In genomic region chr15:89179630-89179964, GRCm38 (mm10) we compare ENCODE assay signal across 8 mouse cellular contexts. TPM values are rescaled to one million over a fixed set of nuclear protein-coding genes. Genes with fewer than 3 reads are reported as not detected.
DNase-seq lines count a peak whose midpoint lies in the region; ATAC-seq and TF ChIP-seq lines count a peak whose summit lies in the region.

No protein-coding gene starts in this region.

- peaks cover 92% of the 10 kb centered on the region for H3K4me1 ChIP-seq in forebrain, embryonic 13.5 days
- H3K4me1 ChIP-seq in liver, embryonic 13.5 days (replicated peaks): peaks cover 72% of the 10 kb centered on the region

- peak overlapping the region; percentile 86 for H3K27ac ChIP-seq in gastrocnemius, adult 2 months
- H3K27ac ChIP-seq in forebrain, embryonic 13.5 days: peak overlapping the region; percentile 95
- H3K27ac ChIP-seq in liver, embryonic 13.5 days: peak overlapping the region; percentile 85; the same call in 1 of the 2 replicates

- H3K27me3 ChIP-seq in forebrain, embryonic 13.5 days: no peaks in the 10 kb centered on the region
- H3K27me3 ChIP-seq in liver, embryonic 13.5 days: peaks cover 74% of the 10 kb centered on the region

- intact Hi-C loops in gastrocnemius, adult 2 months (cut with DNase I): no loop called here

- H3K36me3 ChIP-seq in forebrain, embryonic 13.5 days (ENCODE audit: poor library complexity, severe bottlenecking): 0 out of 2 replicates have a peak, but pooled peaks cover 6% of the 10 kb centered on the region
- H3K36me3 ChIP-seq in liver, embryonic 13.5 days: no peaks in the 10 kb centered on the region

- H3K4me2 ChIP-seq in forebrain, embryonic 13.5 days: peak overlapping the region; percentile 85
- H3K4me2 ChIP-seq in liver, embryonic 13.5 days: peak overlapping the region; percentile 69

- peak; percentile 9 for DNase-seq in gastrocnemius, adult 2 months
- no peak for DNase-seq in gastrocnemius, postnatal 4 days (ENCODE audit: low spot score in 2 of 2)
- DNase-seq in A20 (ENCODE audit: low read depth, low spot score): peak; percentile 57
- no peak for DNase-seq in liver, embryonic 13.5 days
- DNase-seq in right cerebral cortex, postnatal 4 days: no peak
- no peak for DNase-seq in right cerebral cortex, postnatal 36 days (ENCODE audit: low spot score in 2 of 2)
- no peak for DNase-seq in left cerebral cortex, adult 9 months (ENCODE audit: low spot score in 2 of 2)

- WGBS in forebrain, embryonic 13.5 days: 1% methylated on average over 6 of the region's 6 CpGs
- WGBS in liver, embryonic 13.5 days (ENCODE audit: insufficient replicate concordance): 18% methylated on average over 6 of the region's 6 CpGs

- peak overlapping the region; percentile 86 for H3K4me3 ChIP-seq in gastrocnemius, adult 2 months
- H3K4me3 ChIP-seq in forebrain, embryonic 13.5 days: peak overlapping the region; percentile 78
- peak overlapping the region; percentile 63 for H3K4me3 ChIP-seq in liver, embryonic 13.5 days (replicated peaks)

- H3K9ac ChIP-seq in forebrain, embryonic 13.5 days: peak overlapping the region; percentile 97
- H3K9ac ChIP-seq in liver, embryonic 13.5 days: peak overlapping the region; percentile 65

- no peak for TF ChIP-seq CTCF in gastrocnemius, adult 2 months (IDR thresholded peaks at IDR 0.05)

- H3K9me3 ChIP-seq in forebrain, embryonic 13.5 days (replicated peaks): no peaks in the 10 kb centered on the region
- no peaks in the 10 kb centered on the region for H3K9me3 ChIP-seq in liver, embryonic 13.5 days (replicated peaks)

- ATAC-seq in forebrain, embryonic 13.5 days: no peak
- ATAC-seq in liver, embryonic 13.5 days (ENCODE audit: low read depth): no peak

RNA-seq across cellular contexts. Expression of gene Plxnb2, which starts 1.0 kb away (rescaled TPM):
- 1 to 10 TPM; 8.3 to 8.7 TPM for total RNA-seq in gastrocnemius, adult 2 months (2021)
- 10 to 100 TPM; 81.0 to 84.7 TPM for total RNA-seq in gastrocnemius, postnatal 4 days (2021)
- 101 and 130 TPM in 2 replicates for polyA plus RNA-seq in forebrain, embryonic 13.5 days (2015; fragmentation: Nextera tagmentation; extraction: Ambion mirVana)
- polyA plus RNA-seq in liver, embryonic 13.5 days (2015; fragmentation: Nextera tagmentation; extraction: Ambion mirVana): 20.2 and 21.2 TPM in 2 replicates

RNA-seq across cellular contexts. Expression of gene Dennd6b, which starts 16.7 kb away (rescaled TPM):
- 10 to 100 TPM in 1 of 2 experiments, 1 to 10 TPM in 1; 8.9 to 10.9 TPM for total RNA-seq in gastrocnemius, adult 2 months (2021)
- total RNA-seq in gastrocnemius, postnatal 4 days (2021): 1 to 10 TPM; 7.9 to 9.0 TPM
- 40.7 and 47.7 TPM in 2 replicates for polyA plus RNA-seq in forebrain, embryonic 13.5 days (2015; fragmentation: Nextera tagmentation; extraction: Ambion mirVana)
- 3.0 and 3.2 TPM in 2 replicates for polyA plus RNA-seq in liver, embryonic 13.5 days (2015; fragmentation: Nextera tagmentation; extraction: Ambion mirVana)

RNA-seq across cellular contexts. Expression of gene Mapk11, which starts 30.2 kb away (rescaled TPM):
- total RNA-seq in gastrocnemius, adult 2 months (2021): 1 to 10 TPM; 1.0 to 1.1 TPM
- total RNA-seq in gastrocnemius, postnatal 4 days (2021): 1 to 10 TPM; 3.4 to 4.1 TPM
- polyA plus RNA-seq in forebrain, embryonic 13.5 days (2015; fragmentation: Nextera tagmentation; extraction: Ambion mirVana): 43.0 and 45.5 TPM in 2 replicates
- 0.76 and 0.78 TPM in 2 replicates for polyA plus RNA-seq in liver, embryonic 13.5 days (2015; fragmentation: Nextera tagmentation; extraction: Ambion mirVana)

RNA-seq across cellular contexts. Expression of gene Ppp6r2, which starts 31.8 kb away (rescaled TPM):
- total RNA-seq in gastrocnemius, adult 2 months (2021): 10 to 100 TPM; 90.7 to 94.1 TPM
- 10 to 100 TPM; 64.2 to 70.0 TPM for total RNA-seq in gastrocnemius, postnatal 4 days (2021)
- 68.5 and 71.7 TPM in 2 replicates for polyA plus RNA-seq in forebrain, embryonic 13.5 days (2015; fragmentation: Nextera tagmentation; extraction: Ambion mirVana)
- 16.2 and 17.1 TPM in 2 replicates for polyA plus RNA-seq in liver, embryonic 13.5 days (2015; fragmentation: Nextera tagmentation; extraction: Ambion mirVana)

RNA-seq across cellular contexts. Expression of gene Mapk12, which starts 39.1 kb away (rescaled TPM):
- 100 to 1,000 TPM; 128 TPM for total RNA-seq in gastrocnemius, adult 2 months (2021)
- total RNA-seq in gastrocnemius, postnatal 4 days (2021): 10 to 100 TPM; 54.4 to 57.3 TPM
- polyA plus RNA-seq in forebrain, embryonic 13.5 days (2015; fragmentation: Nextera tagmentation; extraction: Ambion mirVana): 9.1 and 11.7 TPM in 2 replicates
- polyA plus RNA-seq in liver, embryonic 13.5 days (2015; fragmentation: Nextera tagmentation; extraction: Ambion mirVana): 1.5 and 1.7 TPM in 2 replicates

Comparison
In these comparisons a context has a peak if more than half of its experiments do, and no peak if none do; other contexts are left out.
1. DNase-seq: peak in gastrocnemius, adult 2 months (single experiment) and A20 (single experiment); none in gastrocnemius, postnatal 4 days (0 of 2), liver, embryonic 13.5 days (single experiment), right cerebral cortex, postnatal 4 days (single experiment), right cerebral cortex, postnatal 36 days (0 of 2) and left cerebral cortex, adult 9 months (0 of 2).
2. RNA of gene Plxnb2, which starts 1.0 kb away (total RNA-seq): 81.0 to 84.7 TPM in gastrocnemius, postnatal 4 days; 8.3 to 8.7 TPM in gastrocnemius, adult 2 months; every median in the first group is over 4 times any median in the second.
3. Peak in every context shown above with its lines, with median percentiles within 50 percentile points of each other: H3K27ac ChIP-seq and H3K4me3 ChIP-seq.